Mouse (Mus musculus) thymus, adult 2 months (tissue): ENCODE data around the gene Clstn2. TPM values are rescaled to one million over a fixed set of nuclear protein-coding genes. Genes with fewer than 3 reads are reported as not detected.

ENCODE experiments used
- DNase-seq: peaks from one replicate; pipeline ENCODE4 v3.0.0; 2021
- H3K27ac ChIP-seq: fragments of 200-500 bp; 2 replicates; pipeline ENCODE4 v1.5.1; 2012; ENCODE audit warnings: low read length, control low read depth; ENCODE audit not compliant: control insufficient read depth, insufficient read depth
- H3K27me3 ChIP-seq: fragments of 200-500 bp; 2 replicates; pipeline ENCODE4 v1.6.1; 2012; ENCODE audit warnings: mild to moderate bottlenecking, low read length, moderate library complexity, mixed read lengths; ENCODE audit not compliant: control insufficient read depth, insufficient read depth
- H3K36me3 ChIP-seq: fragments of 200-500 bp; 2 replicates; pipeline ENCODE4 v1.6.1; 2012; ENCODE audit warnings: mild to moderate bottlenecking, low read length, moderate library complexity; ENCODE audit not compliant: control insufficient read depth, insufficient read depth
- H3K4me1 ChIP-seq: fragments of 200-500 bp; replicated peaks from 2 replicates; pipeline ENCODE4 v1.6.1; 2012; ENCODE audit warnings: low read length; ENCODE audit not compliant: control insufficient read depth, insufficient read depth
- H3K4me3 ChIP-seq: fragments of 200-500 bp; 2 replicates; pipeline ENCODE4 v1.5.1; 2012; ENCODE audit warnings: mild to moderate bottlenecking, low read length, control low read depth, moderate library complexity; ENCODE audit not compliant: control insufficient read depth, insufficient read depth
- CTCF ChIP-seq: fragments of 200-500 bp; IDR thresholded peaks from 2 replicates; pipeline ENCODE4 v1.5.1; 2012; ENCODE audit warnings: mild to moderate bottlenecking, control low read depth, low read length, moderate library complexity, borderline replicate concordance; ENCODE audit not compliant: control insufficient read depth, poor library complexity, insufficient read depth; ENCODE audit errors: extremely low read depth
- POLR2A ChIP-seq: fragments of 200-500 bp; IDR thresholded peaks from 2 replicates; pipeline ENCODE4 v1.6.1; 2012; ENCODE audit warnings: mild to moderate bottlenecking, low read length, control low read depth, moderate library complexity; ENCODE audit not compliant: control insufficient read depth, poor library complexity, insufficient read depth; ENCODE audit errors: extremely low read depth
- WGBS: fragments of 180-500 bp; shearing (Covaris S2); methylation state at CpG from one replicate; pipeline ENCODE4 v1.1.7; 2018; 5-methylcytosine and 5-hydroxymethylcytosine counted together
- polyA plus RNA-seq: library from polyadenylated mRNA; depleted of rRNA; stranded (reverse); fragments of >200 nt; gene quantifications from 2 replicates; pipeline ENCODE4 v1.2.3, GENCODE M21; 2012

Gene Clstn2
- polyA plus RNA-seq, 1 experiment: 0.27 TPM

DNA sequence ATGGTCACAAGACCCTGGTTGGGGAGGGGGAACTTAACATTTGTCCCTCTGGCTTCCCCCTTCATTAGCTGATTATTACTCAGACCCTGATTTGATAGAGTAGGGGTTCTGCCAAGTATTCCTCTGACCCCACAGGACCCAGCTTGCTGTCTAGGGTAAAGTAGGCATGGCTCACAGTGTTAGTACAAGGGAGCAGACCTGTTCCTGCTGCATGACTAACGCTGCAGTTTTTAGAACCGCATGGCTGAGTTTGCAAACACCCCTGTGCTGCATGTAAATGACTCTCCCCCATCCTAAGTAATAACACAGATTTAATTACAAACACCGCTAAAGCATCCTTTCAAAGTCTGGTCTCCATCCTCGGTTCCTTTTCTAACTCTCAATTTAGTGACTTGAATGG lies 531.6 kb downstream of the Clstn2 start:
- H3K36me3 ChIP-seq: no peaks in the 10 kb centered on the region
- TF ChIP-seq CTCF (no peak), POLR2A (no peak)
- DNase-seq: no peak
- H3K27ac ChIP-seq: no peak overlapping the region
- no peak overlapping the region for H3K4me3 ChIP-seq
- H3K27me3 ChIP-seq: no peaks in the 10 kb centered on the region
- WGBS: 81% methylated on average over 4 of the region's 4 CpGs
- no peaks in the 10 kb centered on the region for H3K4me1 ChIP-seq

DNA sequence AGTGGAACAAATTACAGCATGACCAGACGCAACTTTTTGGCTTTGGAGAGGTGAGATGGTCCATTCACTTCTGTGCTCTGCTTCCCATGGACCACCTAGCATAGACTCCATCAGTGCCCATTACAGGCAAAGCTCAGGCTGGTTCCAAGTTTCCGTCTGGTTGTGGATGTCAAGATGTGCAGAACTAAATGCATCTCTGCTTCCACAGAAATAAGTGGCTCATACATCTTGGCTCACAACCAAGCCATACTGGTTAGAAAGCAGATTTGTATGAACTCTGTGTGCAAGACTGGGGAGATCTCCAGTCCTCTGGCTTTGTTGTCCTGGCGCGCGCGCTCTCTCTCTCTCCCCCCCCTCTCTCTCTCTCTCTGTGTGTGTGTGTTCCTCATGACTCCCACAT lies 537.9 kb downstream of the Clstn2 start:
- TF ChIP-seq POLR2A (no peak), CTCF (no peak)
- no peak for DNase-seq
- no peaks in the 10 kb centered on the region for H3K27me3 ChIP-seq
- no peaks in the 10 kb centered on the region for H3K4me1 ChIP-seq
- no peak overlapping the region for H3K27ac ChIP-seq
- 95% methylated on average over 6 of the region's 6 CpGs for WGBS
- H3K36me3 ChIP-seq: no peaks in the 10 kb centered on the region
- no peak overlapping the region for H3K4me3 ChIP-seq

DNA sequence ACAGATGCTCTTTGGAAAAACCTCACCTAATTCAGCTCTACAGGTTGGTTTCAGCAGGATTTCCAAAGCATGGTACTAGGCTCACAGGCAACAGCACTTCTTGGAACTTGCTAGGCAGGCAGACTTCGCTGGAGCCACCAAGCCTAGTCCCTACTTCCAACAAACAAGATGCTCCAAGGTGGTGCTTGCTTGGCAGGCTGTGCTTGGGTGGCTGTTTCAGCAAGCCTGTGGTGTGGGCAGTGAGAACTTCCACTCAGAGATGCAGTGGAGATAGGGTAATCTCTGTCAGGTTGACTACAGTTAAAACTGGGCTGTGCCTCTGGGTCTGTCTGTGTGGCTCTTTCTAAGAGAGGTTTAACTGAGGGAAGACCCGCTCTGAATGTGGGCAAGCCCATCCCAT lies 541.4 kb downstream of the Clstn2 start:
- H3K36me3 ChIP-seq: no peaks in the 10 kb centered on the region
- WGBS: 76% methylated on average over 2 of the region's 2 CpGs
- DNase-seq: no peak
- no peaks in the 10 kb centered on the region for H3K4me1 ChIP-seq
- H3K27ac ChIP-seq: no peak overlapping the region
- TF ChIP-seq CTCF (no peak), POLR2A (no peak)
- H3K4me3 ChIP-seq: no peak overlapping the region
- H3K27me3 ChIP-seq: no peaks in the 10 kb centered on the region

DNA sequence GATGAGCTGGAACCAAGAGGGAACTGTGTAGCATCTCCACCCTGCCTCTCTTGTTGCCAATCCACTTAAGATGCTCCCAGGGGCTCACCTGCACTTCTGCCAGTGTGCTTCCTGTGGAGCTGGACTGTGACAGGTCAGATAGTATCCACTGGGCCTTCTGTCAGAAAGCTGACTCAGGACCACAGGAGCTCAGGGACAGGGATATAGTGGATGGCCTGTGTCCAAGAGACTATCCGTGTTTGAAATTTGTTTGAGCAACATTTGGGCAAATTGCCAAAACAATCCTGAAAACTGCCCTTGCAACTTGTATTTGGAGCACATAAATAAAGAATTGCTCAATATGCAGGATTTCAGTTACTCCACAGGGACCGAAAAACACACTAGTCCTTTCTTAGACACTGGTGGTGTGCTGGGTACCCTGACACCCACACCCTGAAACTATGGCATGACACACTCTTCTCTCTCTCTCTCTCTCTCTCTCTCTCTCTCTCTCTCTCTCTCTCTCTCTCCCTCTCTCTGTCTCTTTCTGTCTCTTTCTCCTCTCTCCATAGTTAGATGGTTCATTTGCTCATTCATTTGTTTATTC lies 542.3 kb downstream of the Clstn2 start:
- Histone ChIP-seq H3K27me3 (no peaks in the 10 kb centered on the region), H3K36me3 (no peaks in the 10 kb centered on the region), H3K27ac (no peak overlapping the region), H3K4me3 (no peak overlapping the region), H3K4me1 (no peaks in the 10 kb centered on the region)
- no peak for TF ChIP-seq CTCF
- DNase-seq: no peak
- WGBS: 87% methylated on average over 2 of the region's 2 CpGs

DNA sequence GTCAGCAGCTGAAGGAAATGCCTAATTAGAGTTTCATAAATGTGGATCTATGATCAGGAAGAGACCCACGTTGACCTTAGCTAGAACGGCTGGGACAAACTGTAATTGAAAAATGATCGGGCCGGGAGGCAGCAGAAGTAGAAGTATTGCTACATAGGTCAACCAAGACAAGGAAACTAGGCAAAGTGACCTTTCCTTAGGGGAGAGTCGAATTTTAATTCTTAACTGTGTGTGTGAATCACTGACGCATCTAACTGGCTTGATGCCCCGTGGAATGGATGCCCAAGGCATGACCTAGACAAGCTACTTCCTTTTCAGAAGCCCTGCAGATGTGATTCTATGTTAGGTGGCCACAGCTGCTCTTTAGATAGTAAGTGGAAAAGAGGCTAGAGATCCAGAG lies 546.2 kb downstream of the Clstn2 start:
- Histone ChIP-seq H3K27me3 (no peaks in the 10 kb centered on the region), H3K4me1 (no peaks in the 10 kb centered on the region), H3K27ac (no peak overlapping the region), H3K4me3 (no peak overlapping the region), H3K36me3 (no peaks in the 10 kb centered on the region)
- DNase-seq: no peak
- TF ChIP-seq POLR2A: no peak
- no peak for TF ChIP-seq CTCF
- 87% methylated on average over 7 of the region's 7 CpGs for WGBS

DNA sequence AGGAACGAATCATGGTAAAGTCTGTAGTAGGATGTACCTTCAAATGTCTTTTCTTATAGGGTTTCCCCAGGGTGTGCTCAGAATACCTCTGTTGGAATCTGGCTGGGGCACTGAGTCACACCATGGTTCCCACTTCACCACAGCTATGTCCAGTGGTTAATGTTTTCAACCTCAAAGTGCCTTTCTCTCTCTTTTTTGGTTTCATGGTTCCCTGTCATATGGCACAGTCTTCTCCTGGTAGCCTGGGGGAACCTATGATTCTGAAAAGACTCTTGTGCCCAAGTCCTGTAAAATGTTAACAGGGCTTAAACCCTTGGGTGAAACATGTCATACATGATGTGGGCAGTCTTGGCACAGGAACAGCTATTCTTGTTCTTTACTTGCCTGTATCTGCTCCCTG lies 551.8 kb downstream of the Clstn2 start:
- Histone ChIP-seq H3K4me3 (no peak overlapping the region), H3K27ac (no peak overlapping the region), H3K4me1 (no peaks in the 10 kb centered on the region), H3K36me3 (no peaks in the 10 kb centered on the region), H3K27me3 (no peaks in the 10 kb centered on the region)
- no peak for DNase-seq
- TF ChIP-seq CTCF (no peak), POLR2A (no peak)
- WGBS: 47% methylated on average over 1 of the region's 1 CpGs

DNA sequence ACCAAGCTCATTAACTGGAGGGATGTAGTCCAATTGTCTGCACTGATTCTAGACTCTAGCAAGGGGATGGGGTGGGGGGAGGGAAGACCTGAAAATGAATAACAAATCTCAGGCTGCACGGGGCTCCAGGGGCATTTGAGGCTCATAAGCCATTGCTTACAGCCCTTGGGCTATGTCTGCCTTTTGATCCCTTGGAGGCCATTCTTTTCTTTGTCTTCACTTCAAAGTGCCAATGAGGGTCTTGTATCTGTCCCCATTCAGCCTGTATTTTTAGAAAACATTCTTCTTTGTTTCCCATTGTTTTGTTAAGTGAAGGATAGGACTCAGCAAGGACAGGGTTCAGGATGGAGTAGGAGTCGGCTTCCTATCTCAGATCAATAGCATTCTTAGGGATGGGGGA lies 556.0 kb downstream of the Clstn2 start:
- TF ChIP-seq CTCF (no peak), POLR2A (no peak)
- Histone ChIP-seq H3K4me1 (no peaks in the 10 kb centered on the region), H3K4me3 (no peak overlapping the region), H3K36me3 (no peaks in the 10 kb centered on the region), H3K27me3 (no peaks in the 10 kb centered on the region), H3K27ac (no peak overlapping the region)
- WGBS: 61% methylated on average over 2 of the region's 2 CpGs
- DNase-seq: no peak
